Mouse (Mus musculus) midbrain, embryonic 16.5 days (tissue): ENCODE data around the gene Gipr. TPM values are rescaled to one million over a fixed set of nuclear protein-coding genes. Genes with fewer than 3 reads are reported as not detected.

ENCODE experiments used
- ATAC-seq: fragments of 200-750 bp; cut with Nextera tagmentation; 2 replicates; pipeline ENCODE4 v1.8.0; 2017; ENCODE audit warnings: moderate TSS enrichment
- H3K27ac ChIP-seq: fragments of 300-500 bp; sonication (generic); 2 replicates; pipeline ENCODE4 v1.5.1; 2014; ENCODE audit warnings: mild to moderate bottlenecking, low read length, mixed read lengths
- H3K27me3 ChIP-seq: fragments of 300-500 bp; sonication (generic); 2 replicates; pipeline ENCODE4 v1.6.1; 2014; ENCODE audit warnings: low read depth, low read length, mixed read lengths; ENCODE audit not compliant: control insufficient read depth, insufficient read depth
- H3K36me3 ChIP-seq: fragments of 300-500 bp; sonication (generic); 2 replicates; pipeline ENCODE4 v1.6.1; 2014; ENCODE audit warnings: mild to moderate bottlenecking, low read length, moderate library complexity, mixed read lengths; ENCODE audit not compliant: control insufficient read depth, insufficient read depth
- H3K4me1 ChIP-seq: fragments of 300-500 bp; sonication (generic); 2 replicates; pipeline ENCODE4 v1.6.1; 2014; ENCODE audit warnings: mild to moderate bottlenecking, low read length, mixed read lengths; ENCODE audit not compliant: control insufficient read depth, insufficient read depth
- H3K4me2 ChIP-seq: fragments of 300-500 bp; sonication (generic); 2 replicates; pipeline ENCODE4 v1.6.1; 2014; ENCODE audit warnings: mild to moderate bottlenecking, low read length, mixed read lengths
- H3K4me3 ChIP-seq: fragments of 300-500 bp; sonication (generic); 2 replicates; pipeline ENCODE4 v1.5.1; 2014; ENCODE audit warnings: low read depth, mild to moderate bottlenecking, low read length, moderate library complexity, mixed read lengths
- H3K9ac ChIP-seq: fragments of 300-500 bp; sonication (generic); 2 replicates; pipeline ENCODE4 v1.6.1; 2014; ENCODE audit warnings: low read depth, low read length, mixed read lengths
- H3K9me3 ChIP-seq: fragments of 300-500 bp; sonication (generic); replicated peaks from 2 replicates; pipeline ENCODE4 v1.6.1; 2014; ENCODE audit warnings: mild to moderate bottlenecking, low read length, mixed read lengths; ENCODE audit not compliant: control insufficient read depth, poor library complexity, severe bottlenecking
- WGBS: fragments of 180-500 bp; shearing (Covaris S2); extraction: QIAGEN DNeasy Blood & Tissue Kit; methylation state at CpG from one replicate; pipeline ENCODE4 v1.1.7; 2014; 5-methylcytosine and 5-hydroxymethylcytosine counted together
- polyA plus RNA-seq: library from polyadenylated mRNA; unstranded; fragments of >200 nt; fragmentation: Nextera tagmentation; extraction: Ambion mirVana; gene quantifications from 2 replicates; pipeline ENCODE4 v1.2.1, GENCODE M21; 2015

The Gipr gene
- polyA plus RNA-seq, 1 experiment from 2014 or later = 4.8 TPM

GRCm38 (mm10) chr7:19208944-19209472 is 43.1 kb upstream of the Gipr start:
- peaks cover 11% of the 10 kb centered on the region for H3K36me3 ChIP-seq
- H3K27ac ChIP-seq = no peak overlapping the region
- 53% methylated on average over 7 of the region's 7 CpGs for WGBS
- H3K4me2 ChIP-seq = no peak overlapping the region
- no peak for ATAC-seq
- H3K9me3 ChIP-seq = no peaks in the 10 kb centered on the region
- no peaks in the 10 kb centered on the region for H3K27me3 ChIP-seq
- no peak overlapping the region for H3K9ac ChIP-seq
- peaks cover 5% of the 10 kb centered on the region for H3K4me1 ChIP-seq
- no peak overlapping the region for H3K4me3 ChIP-seq

GRCm38 (mm10) chr7:19208201-19208910 is 42.4 kb upstream of the Gipr start:
- H3K27ac ChIP-seq = no peak overlapping the region
- H3K9ac ChIP-seq = no peak overlapping the region
- no peaks in the 10 kb centered on the region for H3K27me3 ChIP-seq
- H3K9me3 ChIP-seq = no peaks in the 10 kb centered on the region
- H3K36me3 ChIP-seq = peaks cover 14% of the 10 kb centered on the region
- H3K4me3 ChIP-seq = no peak overlapping the region
- H3K4me2 ChIP-seq = no peak overlapping the region
- WGBS = 85% methylated on average over 13 of the region's 13 CpGs
- peaks cover 5% of the 10 kb centered on the region for H3K4me1 ChIP-seq
- no peak for ATAC-seq

- ATAC-seq = peak; percentile 15; the same call in 1 of the 2 replicates
- Histone ChIP-seq H3K27me3 (no peaks in the 10 kb centered on the region), H3K9me3 (no peaks in the 10 kb centered on the region), H3K27ac (no peak overlapping the region), H3K4me2 (no peak overlapping the region), H3K4me1 (no peaks in the 10 kb centered on the region), H3K36me3 (peaks cover 25% of the 10 kb centered on the region), H3K4me3 (no peak overlapping the region), H3K9ac (no peak overlapping the region)
- WGBS = 63% methylated on average over 15 of the region's 15 CpGs
Observed at GRCm38 (mm10) chr7:19202065-19202850, 36.3 kb upstream of the Gipr start.

GRCm38 (mm10) chr7:19201660-19202059 is 35.7 kb upstream of the Gipr start:
- 0 out of 2 replicates have a peak, but pooled peaks have one; percentile 50 for ATAC-seq
- H3K9me3 ChIP-seq = no peaks in the 10 kb centered on the region
- H3K27me3 ChIP-seq = no peaks in the 10 kb centered on the region
- peaks cover 29% of the 10 kb centered on the region for H3K36me3 ChIP-seq
- no peak overlapping the region for H3K27ac ChIP-seq
- no peak overlapping the region for H3K4me3 ChIP-seq
- WGBS = 75% methylated on average over 13 of the region's 15 CpGs
- H3K9ac ChIP-seq = no peak overlapping the region
- H3K4me2 ChIP-seq = no peak overlapping the region
- H3K4me1 ChIP-seq = no peaks in the 10 kb centered on the region

- Histone ChIP-seq H3K9me3 (0 out of 2 replicates have a peak, but pooled peaks cover 2% of the 10 kb centered on the region), H3K4me2 (no peak overlapping the region), H3K9ac (no peak overlapping the region), H3K36me3 (peaks cover 39% of the 10 kb centered on the region), H3K27me3 (no peaks in the 10 kb centered on the region), H3K4me3 (no peak overlapping the region), H3K4me1 (no peaks in the 10 kb centered on the region), H3K27ac (no peak overlapping the region)
- 21% methylated on average over 2 of the region's 2 CpGs for WGBS
- no peak for ATAC-seq
Observed at GRCm38 (mm10) chr7:19197985-19198384, 32.1 kb upstream of the Gipr start.

- H3K27me3 ChIP-seq = no peaks in the 10 kb centered on the region
- 0 out of 2 replicates have a peak, but pooled peaks cover 2% of the 10 kb centered on the region for H3K9me3 ChIP-seq
- H3K4me3 ChIP-seq = no peak overlapping the region
- H3K36me3 ChIP-seq = peaks cover 43% of the 10 kb centered on the region
- H3K9ac ChIP-seq = no peak overlapping the region
- H3K4me2 ChIP-seq = no peak overlapping the region
- 70% methylated on average over 6 of the region's 6 CpGs for WGBS
- H3K4me1 ChIP-seq = no peaks in the 10 kb centered on the region
- ATAC-seq = no peak
- no peak overlapping the region for H3K27ac ChIP-seq
Observed at GRCm38 (mm10) chr7:19196676-19197075, 30.7 kb upstream of the Gipr start.

- no peak for ATAC-seq
- Histone ChIP-seq H3K4me3 (no peak overlapping the region), H3K36me3 (peaks cover 50% of the 10 kb centered on the region), H3K9ac (no peak overlapping the region), H3K27ac (no peak overlapping the region), H3K27me3 (no peaks in the 10 kb centered on the region), H3K4me1 (no peaks in the 10 kb centered on the region), H3K9me3 (0 out of 2 replicates have a peak, but pooled peaks cover 2% of the 10 kb centered on the region), H3K4me2 (no peak overlapping the region)
- over 99% methylated on average over 4 of the region's 4 CpGs for whole genome bisulfite sequencing
Observed at GRCm38 (mm10) chr7:19194676-19195075, 28.7 kb upstream of the Gipr start.

- Histone ChIP-seq H3K27ac (peak overlapping the region; percentile 19; the same call in 1 of the 2 replicates), H3K4me2 (no peak overlapping the region)
- no peak for ATAC-seq
Observed at GRCm38 (mm10) chr7:19184758-19185157, 18.8 kb upstream of the Gipr start.

GRCm38 (mm10) chr7:19184250-19184649 is 18.3 kb upstream of the Gipr start:
- Histone ChIP-seq H3K9me3 (no peaks in the 10 kb centered on the region), H3K27me3 (peaks cover 3% of the 10 kb centered on the region), H3K9ac (no peak overlapping the region), H3K36me3 (peaks cover 17% of the 10 kb centered on the region), H3K4me3 (no peak overlapping the region), H3K4me2 (no peak overlapping the region), H3K27ac (no peak overlapping the region), H3K4me1 (peaks cover 7% of the 10 kb centered on the region; the same call in 1 of the 2 replicates)
- 80% methylated on average over 2 of the region's 2 CpGs for WGBS
- ATAC-seq = no peak

More at GRCm38 (mm10) chr7:19184758-19185157, 18.8 kb upstream of the Gipr start:
- Histone ChIP-seq H3K27me3 (peaks cover 3% of the 10 kb centered on the region), H3K36me3 (peaks cover 18% of the 10 kb centered on the region), H3K9me3 (no peaks in the 10 kb centered on the region), H3K9ac (no peak overlapping the region), H3K4me3 (no peak overlapping the region), H3K4me1 (peaks cover 4% of the 10 kb centered on the region; the same call in 1 of the 2 replicates)
- WGBS = 62% methylated on average over 6 of the region's 6 CpGs
